Mouse (Mus musculus): ENCODE results near the gene Fam163b.

DNA sequence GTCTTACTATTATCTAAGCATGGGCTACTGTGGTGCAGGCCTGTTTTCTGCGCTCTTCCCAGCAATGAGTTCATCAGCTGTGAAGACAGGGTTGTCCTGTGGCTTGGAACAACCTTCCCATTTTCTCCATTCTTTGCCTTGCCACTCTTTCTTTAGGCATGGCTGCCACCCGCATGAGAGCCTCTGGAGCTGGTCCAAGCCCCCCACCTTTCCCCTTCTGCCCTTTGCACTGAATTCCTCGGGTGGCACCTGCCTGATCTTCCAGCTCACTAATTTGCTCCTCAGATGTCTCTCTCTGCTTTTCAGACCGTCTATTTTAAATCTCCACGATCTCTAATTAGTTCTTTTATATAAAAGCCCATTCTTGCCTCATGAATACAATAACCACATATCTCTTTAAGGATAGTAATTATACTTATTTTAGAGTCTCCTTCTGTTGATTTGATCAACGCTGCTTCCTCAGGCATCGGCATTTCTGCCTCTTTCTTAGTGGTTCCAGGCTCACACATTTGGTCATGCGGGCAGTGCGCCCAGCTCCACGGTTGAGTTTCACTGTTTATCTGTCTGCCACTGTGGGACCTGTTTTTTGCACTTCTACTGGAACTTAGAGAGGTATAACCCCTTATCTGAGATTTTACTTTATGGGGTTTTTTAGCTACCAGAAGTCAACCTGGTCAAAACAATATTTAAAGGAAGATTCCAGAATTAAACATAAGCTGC is 12.3 kb upstream of the Fam163b start:
- TF ChIP-seq CTCF (IDR thresholded peaks at IDR 0.05) (no peak), EP300 (IDR thresholded peaks at IDR 0.05) (no peak)

Measured in lung, postnatal 0 days (tissue).